In the genomic region with DNA sequence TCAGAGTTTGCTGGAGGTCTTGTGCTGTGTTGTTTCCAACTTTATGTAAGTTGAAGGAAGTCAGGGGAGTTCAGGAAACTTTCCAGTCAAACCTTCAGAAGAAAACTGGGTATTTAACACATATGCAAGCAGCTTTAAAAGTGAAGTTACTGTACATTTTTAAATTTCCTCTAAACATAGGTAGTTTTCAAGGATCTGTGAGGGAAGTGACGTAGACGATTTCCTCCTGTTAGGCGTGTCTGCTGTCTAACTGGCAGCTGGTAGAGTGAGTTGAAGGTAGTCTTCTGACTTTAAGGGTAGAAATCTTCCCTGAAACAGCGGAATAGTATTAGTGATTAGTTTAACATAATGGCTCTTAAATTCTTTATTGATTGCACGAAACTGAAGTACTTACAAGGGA, we compare ENCODE assay signal across 12 mouse cellular contexts. TPM values are rescaled to one million over a fixed set of nuclear protein-coding genes. Genes with fewer than 3 reads are reported as not detected.
DNase-seq lines count a peak whose midpoint lies in the region; ATAC-seq and TF ChIP-seq lines count a peak whose summit lies in the region.
"Had no signal": no experiment of that assay in that cellular context is flagged by ENCODE, and none has a peak within 500 bp of the region (broad histone marks: within the 10 kb centered on the region; RNA-seq: fewer than 3 reads in every experiment).

No protein-coding gene starts in this region.

- H3K9me3 ChIP-seq in kidney, embryonic 16.5 days (ENCODE audit: low read length), result no peaks in the 10 kb centered on the region
- H3K9me3 ChIP-seq in kidney, embryonic 14.5 days (ENCODE audit: control insufficient read depth, low read length), result no peaks in the 10 kb centered on the region
- no peaks in the 10 kb centered on the region for H3K9me3 ChIP-seq in embryonic facial prominence, embryonic 14.5 days (ENCODE audit: control insufficient read depth, low read length)
- H3K9me3 ChIP-seq in hindbrain, embryonic 15.5 days, result no peaks in the 10 kb centered on the region
- no peaks in the 10 kb centered on the region for H3K9me3 ChIP-seq in midbrain, postnatal 0 days (ENCODE audit: low read length)
- H3K9me3 ChIP-seq: G1E had no signal

- no peak for DNase-seq in embryonic facial prominence, embryonic 14.5 days (ENCODE audit: low spot score)
- no peak for DNase-seq in midbrain, postnatal 0 days (ENCODE audit: low spot score)
- no peak for DNase-seq in spleen, postnatal 10 days (ENCODE audit: low spot score in 2 of 2)
- no peak for DNase-seq in cerebellum, postnatal 14 days
- no peak for DNase-seq in spleen, postnatal 4 days (ENCODE audit: low spot score in 2 of 2)
- DNase-seq: adrenal gland, postnatal 14 days had no signal

- H3K36me3 ChIP-seq in kidney, embryonic 16.5 days (ENCODE audit: insufficient read depth, low read length), result 0 out of 2 replicates have a peak, but pooled peaks cover 5% of the 10 kb centered on the region
- H3K36me3 ChIP-seq in kidney, embryonic 14.5 days (ENCODE audit: control insufficient read depth, insufficient read depth, low read length), result no peaks in the 10 kb centered on the region; the same call in 1 of the 2 replicates
- H3K36me3 ChIP-seq in embryonic facial prominence, embryonic 14.5 days (ENCODE audit: control insufficient read depth, insufficient read depth, low read length), result 0 out of 2 replicates have a peak, but pooled peaks cover 4% of the 10 kb centered on the region
- no peaks in the 10 kb centered on the region for H3K36me3 ChIP-seq in hindbrain, embryonic 15.5 days
- H3K36me3 ChIP-seq in midbrain, postnatal 0 days (ENCODE audit: insufficient read depth, low read length), result peaks cover 2% of the 10 kb centered on the region; the same call in 1 of the 2 replicates

- 0 out of 2 replicates have a peak overlapping the region, but pooled peaks have one; percentile 36 for H3K4me2 ChIP-seq in kidney, embryonic 16.5 days (replicated peaks; ENCODE audit: low read depth, low read length)
- H3K4me2 ChIP-seq in kidney, embryonic 14.5 days (replicated peaks; ENCODE audit: low read depth, low read length), result no peak overlapping the region
- H3K4me2 ChIP-seq in embryonic facial prominence, embryonic 14.5 days (ENCODE audit: low read depth, low read length), result peak overlapping the region; percentile 37; the same call in 1 of the 2 replicates
- H3K4me2 ChIP-seq in hindbrain, embryonic 15.5 days, result peak overlapping the region; percentile 41
- H3K4me2 ChIP-seq in midbrain, postnatal 0 days (ENCODE audit: low read depth, low read length, poor library complexity, severe bottlenecking), result peak overlapping the region; percentile 34; the same call in 1 of the 2 replicates

- TF ChIP-seq CTCF in midbrain, postnatal 0 days (IDR thresholded peaks at IDR 0.05), result no peak

- H3K27me3 ChIP-seq in kidney, embryonic 16.5 days (ENCODE audit: insufficient read depth, low read length), result no peaks in the 10 kb centered on the region
- H3K27me3 ChIP-seq in kidney, embryonic 14.5 days (ENCODE audit: control insufficient read depth, insufficient read depth, low read length), result no peaks in the 10 kb centered on the region
- no peaks in the 10 kb centered on the region for H3K27me3 ChIP-seq in embryonic facial prominence, embryonic 14.5 days (replicated peaks; ENCODE audit: control insufficient read depth, insufficient read depth, low read length)
- H3K27me3 ChIP-seq in hindbrain, embryonic 15.5 days, result no peaks in the 10 kb centered on the region
- no peaks in the 10 kb centered on the region for H3K27me3 ChIP-seq in midbrain, postnatal 0 days (ENCODE audit: insufficient read depth, low read length)

- no peak overlapping the region for H3K9ac ChIP-seq in kidney, embryonic 16.5 days (replicated peaks; ENCODE audit: low read length)
- no peak overlapping the region for H3K9ac ChIP-seq in kidney, embryonic 14.5 days (ENCODE audit: low read depth, low read length)
- H3K9ac ChIP-seq in embryonic facial prominence, embryonic 14.5 days (ENCODE audit: low read depth, low read length), result no peak overlapping the region
- no peak overlapping the region for H3K9ac ChIP-seq in hindbrain, embryonic 15.5 days
- no peak overlapping the region for H3K9ac ChIP-seq in midbrain, postnatal 0 days (replicated peaks; ENCODE audit: low read length, poor library complexity, severe bottlenecking)

- H3K4me3 ChIP-seq in kidney, embryonic 16.5 days (ENCODE audit: low read length), result no peak overlapping the region
- no peak overlapping the region for H3K4me3 ChIP-seq in kidney, embryonic 14.5 days (ENCODE audit: low read length)
- H3K4me3 ChIP-seq in embryonic facial prominence, embryonic 14.5 days (ENCODE audit: low read depth, low read length), result 0 out of 2 replicates have a peak overlapping the region, but pooled peaks have one; percentile 15
- no peak overlapping the region for H3K4me3 ChIP-seq in hindbrain, embryonic 15.5 days
- no peak overlapping the region for H3K4me3 ChIP-seq in midbrain, postnatal 0 days (ENCODE audit: low read depth, low read length)

- 76% methylated on average over 5 of the region's 5 CpGs for WGBS in kidney, embryonic 16.5 days
- WGBS in kidney, embryonic 14.5 days, result 74% methylated on average over 5 of the region's 5 CpGs
- 76% methylated on average over 5 of the region's 5 CpGs for WGBS in embryonic facial prominence, embryonic 14.5 days
- WGBS in hindbrain, embryonic 15.5 days, result 82% methylated on average over 5 of the region's 5 CpGs
- 82% methylated on average over 5 of the region's 5 CpGs for WGBS in midbrain, postnatal 0 days

- peaks cover 45% of the 10 kb centered on the region for H3K4me1 ChIP-seq in kidney, embryonic 16.5 days (ENCODE audit: insufficient read depth, low read length)
- H3K4me1 ChIP-seq in kidney, embryonic 14.5 days (ENCODE audit: control insufficient read depth, insufficient read depth, low read length), result peaks cover 31% of the 10 kb centered on the region
- H3K4me1 ChIP-seq in embryonic facial prominence, embryonic 14.5 days (ENCODE audit: control insufficient read depth, insufficient read depth, low read length), result peaks cover 26% of the 10 kb centered on the region
- peaks cover 56% of the 10 kb centered on the region for H3K4me1 ChIP-seq in hindbrain, embryonic 15.5 days (replicated peaks)
- H3K4me1 ChIP-seq in midbrain, postnatal 0 days (ENCODE audit: insufficient read depth, low read length), result peaks cover 17% of the 10 kb centered on the region

- no peak for ATAC-seq in kidney, embryonic 16.5 days (ENCODE audit: low FRiP score, low TSS enrichment)
- no peak for ATAC-seq in kidney, embryonic 14.5 days (ENCODE audit: low FRiP score, low TSS enrichment)
- ATAC-seq in embryonic facial prominence, embryonic 14.5 days (ENCODE audit: low read depth), result no peak
- ATAC-seq in hindbrain, embryonic 15.5 days (ENCODE audit: low FRiP score, low read depth), result no peak
- no peak for ATAC-seq in midbrain, postnatal 0 days (ENCODE audit: low FRiP score)

- no peak overlapping the region for H3K27ac ChIP-seq in kidney, embryonic 16.5 days (ENCODE audit: low read length)
- no peak overlapping the region for H3K27ac ChIP-seq in kidney, embryonic 14.5 days (ENCODE audit: low read depth, low read length)
- H3K27ac ChIP-seq in embryonic facial prominence, embryonic 14.5 days (replicated peaks; ENCODE audit: low read depth, low read length), result no peak overlapping the region
- H3K27ac ChIP-seq in hindbrain, embryonic 15.5 days (replicated peaks), result no peak overlapping the region
- H3K27ac ChIP-seq in midbrain, postnatal 0 days (ENCODE audit: low read depth, low read length), result no peak overlapping the region

RNA-seq across cellular contexts. Expression of a gene that starts 5.2 kb away (rescaled TPM):
- polyA plus RNA-seq in kidney, embryonic 16.5 days (2015; fragmentation: Nextera tagmentation; extraction: Ambion mirVana), result 18.5 and 21.2 TPM in 2 replicates
- polyA plus RNA-seq in kidney, embryonic 14.5 days (2014; fragmentation: Nextera tagmentation; extraction: Ambion mirVana), result 20.0 and 26.8 TPM in 2 replicates
- 20.8 and 21.1 TPM in 2 replicates for polyA plus RNA-seq in embryonic facial prominence, embryonic 14.5 days (2014; fragmentation: Nextera tagmentation; extraction: Ambion mirVana)
- 23.3 and 23.9 TPM in 2 replicates for polyA plus RNA-seq in hindbrain, embryonic 15.5 days (2015; fragmentation: Nextera tagmentation; extraction: Ambion mirVana)
- 39.4 and 46.8 TPM in 2 replicates for total RNA-seq in midbrain, postnatal 0 days (2014; rRNA removed)
- polyA plus RNA-seq in midbrain, postnatal 0 days (2015; fragmentation: Nextera tagmentation; extraction: Ambion mirVana), result 24.7 and 28.5 TPM in 2 replicates

RNA-seq across cellular contexts. Expression of a gene that starts 49.7 kb away (rescaled TPM):
- 105 and 119 TPM in 2 replicates for polyA plus RNA-seq in kidney, embryonic 16.5 days (2015; fragmentation: Nextera tagmentation; extraction: Ambion mirVana)
- polyA plus RNA-seq in kidney, embryonic 14.5 days (2014; fragmentation: Nextera tagmentation; extraction: Ambion mirVana), result 47.5 and 53.0 TPM in 2 replicates
- 59.9 and 65.7 TPM in 2 replicates for polyA plus RNA-seq in embryonic facial prominence, embryonic 14.5 days (2014; fragmentation: Nextera tagmentation; extraction: Ambion mirVana)
- 55.6 and 76.0 TPM in 2 replicates for polyA plus RNA-seq in hindbrain, embryonic 15.5 days (2015; fragmentation: Nextera tagmentation; extraction: Ambion mirVana)
- total RNA-seq in midbrain, postnatal 0 days (2014; rRNA removed), result 45.6 and 60.4 TPM in 2 replicates
- polyA plus RNA-seq in midbrain, postnatal 0 days (2015; fragmentation: Nextera tagmentation; extraction: Ambion mirVana), result 45.5 and 47.2 TPM in 2 replicates
- total RNA-seq: G1E; granulocyte monocyte progenitor cell, adult 5-6 weeks; neutrophil, adult 5-6 weeks had no signal
- polyA plus RNA-seq: G1E had no signal
